Comparison of ENCODE assay signal across 12 mouse cellular contexts in genomic region chr13:63556431-63556830, GRCm38 (mm10). TPM values are rescaled to one million over a fixed set of nuclear protein-coding genes. Genes with fewer than 3 reads are reported as not detected.
DNase-seq lines count a peak whose midpoint lies in the region; ATAC-seq and TF ChIP-seq lines count a peak whose summit lies in the region.
"Had no signal": no experiment of that assay in that cellular context is flagged by ENCODE, and none has a peak within 500 bp of the region (broad histone marks: within the 10 kb centered on the region; RNA-seq: fewer than 3 reads in every experiment).

No protein-coding gene starts in this region.

- WGBS in forebrain, embryonic 10.5 days: 48% methylated on average over 1 of the region's 1 CpGs
- 24% methylated on average over 1 of the region's 1 CpGs for WGBS in forebrain, embryonic 15.5 days
- 14% methylated on average over 1 of the region's 1 CpGs for WGBS in midbrain, embryonic 10.5 days
- WGBS in midbrain, postnatal 0 days: 41% methylated on average over 1 of the region's 1 CpGs
- WGBS in hindbrain, postnatal 0 days: 50% methylated on average over 1 of the region's 1 CpGs
- WGBS in small intestine, adult 2 months: 42% methylated on average over 1 of the region's 1 CpGs

- H3K4me2 ChIP-seq in forebrain, embryonic 15.5 days (replicated peaks): no peak overlapping the region
- H3K4me2 ChIP-seq in midbrain, postnatal 0 days (ENCODE audit: low read depth, low read length, poor library complexity, severe bottlenecking): no peak overlapping the region
- peak overlapping the region; percentile 92 for H3K4me2 ChIP-seq in hindbrain, postnatal 0 days (ENCODE audit: low read depth, low read length)

- no peak for DNase-seq in forebrain, embryonic 10.5 days (ENCODE audit: extremely low spot score, low spot score)
- no peak for DNase-seq in midbrain, embryonic 10.5 days (ENCODE audit: low spot score)
- no peak for DNase-seq in midbrain, postnatal 0 days (ENCODE audit: low spot score)
- DNase-seq in hindbrain, postnatal 0 days (ENCODE audit: low spot score): no peak
- DNase-seq in right cerebral cortex, postnatal 10 days (ENCODE audit: low spot score in 2 of 2): no peak
- DNase-seq: adrenal gland, adult 8-10 months; heart, adult 11 months; kidney, adult 2 months had no signal

- H3K27me3 ChIP-seq in forebrain, embryonic 10.5 days (ENCODE audit: poor library complexity, severe bottlenecking): peaks cover 52% of the 10 kb centered on the region
- H3K27me3 ChIP-seq in forebrain, embryonic 15.5 days: peaks cover 5% of the 10 kb centered on the region
- no peaks in the 10 kb centered on the region for H3K27me3 ChIP-seq in midbrain, embryonic 10.5 days (ENCODE audit: low read depth, poor library complexity, severe bottlenecking)
- H3K27me3 ChIP-seq in midbrain, postnatal 0 days (ENCODE audit: insufficient read depth, low read length): no peaks in the 10 kb centered on the region
- no peaks in the 10 kb centered on the region for H3K27me3 ChIP-seq in hindbrain, postnatal 0 days (ENCODE audit: insufficient read depth, low read length)
- no peaks in the 10 kb centered on the region for H3K27me3 ChIP-seq in small intestine, adult 2 months (ENCODE audit: control insufficient read depth, insufficient read depth, low read length)

- H3K4me3 ChIP-seq in forebrain, embryonic 10.5 days: peak overlapping the region; percentile 36; the same call in 1 of the 2 replicates
- no peak overlapping the region for H3K4me3 ChIP-seq in forebrain, embryonic 15.5 days
- peak overlapping the region; percentile 100 for H3K4me3 ChIP-seq in midbrain, embryonic 10.5 days
- no peak overlapping the region for H3K4me3 ChIP-seq in midbrain, postnatal 0 days (ENCODE audit: low read depth, low read length)
- peak overlapping the region; percentile 7; the same call in 1 of the 2 replicates for H3K4me3 ChIP-seq in hindbrain, postnatal 0 days (ENCODE audit: low read length)
- no peak overlapping the region for H3K4me3 ChIP-seq in small intestine, adult 2 months (ENCODE audit: low read depth, low read length)
- H3K4me3 ChIP-seq: erythroblast, embryonic 14.5 days had no signal

- H3K9ac ChIP-seq in forebrain, embryonic 15.5 days (replicated peaks): no peak overlapping the region
- no peak overlapping the region for H3K9ac ChIP-seq in midbrain, postnatal 0 days (replicated peaks; ENCODE audit: low read length, poor library complexity, severe bottlenecking)
- H3K9ac ChIP-seq in hindbrain, postnatal 0 days (replicated peaks; ENCODE audit: low read length): no peak overlapping the region

- H3K27ac ChIP-seq in forebrain, embryonic 10.5 days: peak overlapping the region; percentile 83; the same call in 1 of the 2 replicates
- H3K27ac ChIP-seq in forebrain, embryonic 15.5 days (replicated peaks): no peak overlapping the region
- peak overlapping the region; percentile 84 for H3K27ac ChIP-seq in midbrain, embryonic 10.5 days (replicated peaks)
- H3K27ac ChIP-seq in midbrain, postnatal 0 days (ENCODE audit: low read depth, low read length): no peak overlapping the region
- H3K27ac ChIP-seq in hindbrain, postnatal 0 days: peak overlapping the region; percentile 60; the same call in 1 of the 2 replicates
- peak overlapping the region; percentile 38 for H3K27ac ChIP-seq in small intestine, adult 2 months (ENCODE audit: insufficient read depth, low read depth, low read length)

- H3K36me3 ChIP-seq in forebrain, embryonic 10.5 days (replicated peaks): peaks cover 35% of the 10 kb centered on the region
- H3K36me3 ChIP-seq in forebrain, embryonic 15.5 days: no peaks in the 10 kb centered on the region
- peaks cover 46% of the 10 kb centered on the region for H3K36me3 ChIP-seq in midbrain, embryonic 10.5 days
- no peaks in the 10 kb centered on the region for H3K36me3 ChIP-seq in midbrain, postnatal 0 days (ENCODE audit: insufficient read depth, low read length)
- no peaks in the 10 kb centered on the region for H3K36me3 ChIP-seq in hindbrain, postnatal 0 days (ENCODE audit: insufficient read depth, low read length)
- H3K36me3 ChIP-seq in small intestine, adult 2 months (ENCODE audit: control insufficient read depth, insufficient read depth, low read length): no peaks in the 10 kb centered on the region; the same call in 1 of the 2 replicates

- H3K4me1 ChIP-seq in forebrain, embryonic 10.5 days: peaks cover 100% of the 10 kb centered on the region
- peaks cover 75% of the 10 kb centered on the region for H3K4me1 ChIP-seq in forebrain, embryonic 15.5 days
- peaks cover 100% of the 10 kb centered on the region for H3K4me1 ChIP-seq in midbrain, embryonic 10.5 days
- no peaks in the 10 kb centered on the region; the same call in 1 of the 2 replicates for H3K4me1 ChIP-seq in midbrain, postnatal 0 days (ENCODE audit: insufficient read depth, low read length)
- peaks cover 58% of the 10 kb centered on the region for H3K4me1 ChIP-seq in hindbrain, postnatal 0 days (ENCODE audit: insufficient read depth, low read length)
- H3K4me1 ChIP-seq in small intestine, adult 2 months (ENCODE audit: control insufficient read depth, insufficient read depth, insufficient read length, low read length): peaks cover 8% of the 10 kb centered on the region

- no peaks in the 10 kb centered on the region for H3K9me3 ChIP-seq in forebrain, embryonic 10.5 days
- H3K9me3 ChIP-seq in forebrain, embryonic 15.5 days: no peaks in the 10 kb centered on the region
- no peaks in the 10 kb centered on the region for H3K9me3 ChIP-seq in midbrain, embryonic 10.5 days (replicated peaks)
- no peaks in the 10 kb centered on the region for H3K9me3 ChIP-seq in midbrain, postnatal 0 days (ENCODE audit: low read length)
- H3K9me3 ChIP-seq in hindbrain, postnatal 0 days (ENCODE audit: low read length): no peaks in the 10 kb centered on the region

- TF ChIP-seq CTCF in midbrain, postnatal 0 days (IDR thresholded peaks at IDR 0.05): no peak
- no peak for TF ChIP-seq CTCF in hindbrain, postnatal 0 days (IDR thresholded peaks at IDR 0.05; ENCODE audit: low read depth)
- no peak for TF ChIP-seq CTCF in small intestine, adult 2 months (IDR thresholded peaks at IDR 0.05; ENCODE audit: extremely low read depth, insufficient read length, insufficient replicate concordance, low read depth, low read length)

- TF ChIP-seq POLR2A in small intestine, adult 2 months (IDR thresholded peaks at IDR 0.05; ENCODE audit: low read depth, low read length): no peak

- ATAC-seq in forebrain, embryonic 15.5 days (replicated peaks): no peak
- no peak for ATAC-seq in midbrain, postnatal 0 days (ENCODE audit: low FRiP score)
- ATAC-seq in hindbrain, postnatal 0 days: no peak
- no peak for ATAC-seq in inflammation-experienced regulatory T-cells, adult 6 months

RNA-seq across cellular contexts. Expression of gene Ptch1, which starts 17.0 kb away (rescaled TPM):
- polyA plus RNA-seq in forebrain, embryonic 10.5 days (2016; fragmentation: Nextera tagmentation; extraction: Ambion mirVana): 21.0 and 23.6 TPM in 2 replicates
- polyA plus RNA-seq in forebrain, embryonic 15.5 days (2015; fragmentation: Nextera tagmentation; extraction: Ambion mirVana): 9.0 and 10.2 TPM in 2 replicates
- 30.9 and 31.6 TPM in 2 replicates for polyA plus RNA-seq in midbrain, embryonic 10.5 days (2016; fragmentation: Nextera tagmentation; extraction: Ambion mirVana)
- total RNA-seq in midbrain, postnatal 0 days (2014; rRNA removed): 27.8 and 29.9 TPM in 2 replicates
- 6.8 and 7.9 TPM in 2 replicates for polyA plus RNA-seq in midbrain, postnatal 0 days (2015; fragmentation: Nextera tagmentation; extraction: Ambion mirVana)
- 39.0 and 58.4 TPM in 2 replicates for total RNA-seq in hindbrain, postnatal 0 days (2014; rRNA removed)
- 9.6 and 10.4 TPM in 2 replicates for polyA plus RNA-seq in hindbrain, postnatal 0 days (2015; fragmentation: Nextera tagmentation; extraction: Ambion mirVana)
- 9.1 and 20.5 TPM in 2 replicates for polyA plus RNA-seq in small intestine, adult 2 months (2012; rRNA removed)
- 10 to 100 TPM in 2 of 3 experiments, 1 to 10 TPM in 1; 9.5 to 13.2 (median 12.1) TPM for polyA plus RNA-seq in inflammation-experienced regulatory T-cells, adult 6 months (2017; shearing (Covaris generic))

RNA-seq across cellular contexts. Expression of gene Fancc, which starts 59.4 kb away (rescaled TPM):
- polyA plus RNA-seq in forebrain, embryonic 10.5 days (2016; fragmentation: Nextera tagmentation; extraction: Ambion mirVana): 22.4 and 23.9 TPM in 2 replicates
- polyA plus RNA-seq in forebrain, embryonic 15.5 days (2015; fragmentation: Nextera tagmentation; extraction: Ambion mirVana): 13.2 and 14.5 TPM in 2 replicates
- 26.7 and 28.3 TPM in 2 replicates for polyA plus RNA-seq in midbrain, embryonic 10.5 days (2016; fragmentation: Nextera tagmentation; extraction: Ambion mirVana)
- total RNA-seq in midbrain, postnatal 0 days (2014; rRNA removed): 12.1 and 17.7 TPM in 2 replicates
- 9.2 and 9.3 TPM in 2 replicates for polyA plus RNA-seq in midbrain, postnatal 0 days (2015; fragmentation: Nextera tagmentation; extraction: Ambion mirVana)
- 17.7 and 25.9 TPM in 2 replicates for total RNA-seq in hindbrain, postnatal 0 days (2014; rRNA removed)
- polyA plus RNA-seq in hindbrain, postnatal 0 days (2015; fragmentation: Nextera tagmentation; extraction: Ambion mirVana): 11.4 and 11.9 TPM in 2 replicates
- polyA plus RNA-seq in small intestine, adult 2 months (2012; rRNA removed): 1.8 and 3.9 TPM in 2 replicates
- 10 to 100 TPM in 2 of 3 experiments, 1 to 10 TPM in 1; 8.5 to 18.0 (median 14.4) TPM for polyA plus RNA-seq in inflammation-experienced regulatory T-cells, adult 6 months (2017; shearing (Covaris generic))

Comparison
In these comparisons a context has a peak if more than half of its experiments do, and no peak if none do; other contexts are left out.
1. H3K27ac ChIP-seq: peak in forebrain, embryonic 10.5 days (single experiment), midbrain, embryonic 10.5 days (single experiment), hindbrain, postnatal 0 days (single experiment) and small intestine, adult 2 months (single experiment); none in forebrain, embryonic 15.5 days (single experiment) and midbrain, postnatal 0 days (single experiment).
2. H3K4me3 ChIP-seq: peak in forebrain, embryonic 10.5 days (single experiment), midbrain, embryonic 10.5 days (single experiment) and hindbrain, postnatal 0 days (single experiment); none in forebrain, embryonic 15.5 days (single experiment), midbrain, postnatal 0 days (single experiment) and small intestine, adult 2 months (single experiment).